Mouse (Mus musculus): ENCODE data around the gene Ptar1. TPM values are rescaled to one million over a fixed set of nuclear protein-coding genes. Genes with fewer than 3 reads are reported as not detected.

Gene Ptar1
- 10 to 100 TPM; 14.1 to 18.0 TPM for total RNA-seq (2023)

DNA sequence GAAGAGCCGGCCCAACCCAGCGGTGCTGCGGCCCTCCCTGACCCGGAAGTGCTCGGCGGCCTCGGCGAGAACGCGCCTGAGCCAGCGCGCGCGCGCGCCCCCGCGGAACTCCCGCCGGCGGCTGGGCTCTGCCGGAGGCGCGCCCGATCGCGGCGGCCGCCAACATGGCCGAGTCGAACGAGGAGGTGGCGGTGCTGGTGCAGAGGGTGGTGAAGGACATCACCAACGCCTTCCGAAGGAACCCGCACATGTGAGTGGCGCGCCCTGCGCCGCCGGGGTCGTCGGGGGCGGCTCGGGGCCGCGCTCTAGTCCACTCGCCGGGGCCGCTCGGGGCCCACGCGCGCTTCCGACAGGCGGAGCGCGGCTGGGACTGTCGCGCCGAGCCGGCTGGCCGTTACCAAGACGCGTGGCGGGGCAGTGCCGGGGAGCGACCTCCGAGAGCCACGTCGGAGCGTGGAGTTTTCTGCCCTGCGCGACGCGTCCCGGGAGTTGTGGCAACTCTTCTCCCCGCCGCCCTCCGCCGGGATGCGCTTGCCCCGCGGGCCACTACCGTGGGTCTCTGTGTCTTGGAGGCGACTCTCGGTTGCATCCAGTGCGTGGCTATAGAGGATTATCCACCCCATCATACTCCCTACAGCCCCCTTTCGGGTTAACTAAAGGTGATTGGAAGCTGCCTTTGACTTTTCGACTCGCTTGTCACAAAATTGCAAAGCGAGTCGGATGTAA is at the start of gene Ptar1:
Gene Ptar1 (plus strand): TSS at position 134 of the 726 bp plus-strand sequence.

DNA sequence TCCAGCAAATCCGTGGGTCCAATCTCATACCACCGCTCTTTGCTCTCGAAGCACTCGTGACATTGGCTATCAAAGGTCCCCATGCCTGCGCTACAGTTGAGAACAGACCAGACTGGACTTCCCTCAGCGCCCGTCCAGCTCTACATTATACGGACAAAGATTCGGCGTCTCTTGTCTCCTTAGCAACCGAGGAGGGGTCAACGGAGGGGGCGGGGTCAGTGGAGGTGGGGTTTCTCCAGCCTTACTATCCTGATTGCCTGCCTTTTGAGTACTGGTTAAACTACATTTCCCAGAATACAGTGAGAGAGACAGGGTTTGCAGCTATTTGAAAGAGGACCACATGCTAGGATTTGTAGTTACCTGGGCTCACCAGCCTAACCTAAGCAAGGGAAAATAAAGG is 34.6 kb upstream of the Ptar1 start, which contains the start of gene 1700028P14Rik:
Gene 1700028P14Rik (minus strand): TSS at position 169 of the 400 bp plus-strand sequence.

GRCm38 (mm10) chr19:23758554-23759321 is 71.5 kb downstream of the Ptar1 start, which contains the start of gene Apba1:
Gene Apba1 (plus strand): TSS chr19:23758887.

Other genes starting within 250 kb of the Ptar1 start
- gene Mamdc2, start 239.0 kb upstream of the Ptar1 start, total RNA-seq (2023), result under 1 TPM; 0.09 to 0.15 TPM
- not detected for gene 1700028P14Rik, start 34.6 kb upstream of the Ptar1 start, total RNA-seq (2023)
- 10 to 100 TPM; 14.5 to 20.6 TPM for gene Apba1, start 71.5 kb downstream of the Ptar1 start, total RNA-seq (2023)

Data from neutrophil, adult 59 days (primary cell).